Mouse (Mus musculus): ENCODE data around the gene Parp6. TPM values are rescaled to one million over a fixed set of nuclear protein-coding genes. Genes with fewer than 3 reads are reported as not detected.

The Parp6 gene
- total and polyA plus RNA-seq, 3 experiments: 4.4 to 5.7 (median 4.6) TPM

DNA sequence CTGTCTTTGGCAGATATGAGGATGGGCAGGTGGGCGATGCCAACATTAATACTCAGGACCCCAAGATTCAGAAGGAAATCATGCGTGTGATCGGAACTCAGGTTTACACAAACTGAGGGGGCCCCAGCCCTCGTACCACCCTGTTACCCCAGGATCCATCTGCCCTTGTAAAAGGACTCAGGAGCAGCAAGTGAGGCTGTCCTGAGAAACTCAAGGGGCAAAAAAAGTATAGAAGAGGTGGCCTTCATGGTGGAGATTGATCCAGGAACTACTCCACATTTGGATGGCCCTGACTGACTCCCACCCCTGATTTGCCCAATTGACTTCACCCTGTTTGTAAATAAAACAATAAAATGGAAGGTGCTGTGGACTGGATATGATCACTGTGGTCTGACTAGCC is 32.8 kb downstream of the Parp6 start:
- Histone ChIP-seq H3K9ac (ENCODE audit: insufficient read depth, low read depth) (no peak overlapping the region), H3K27me3 (replicated peaks) (no peaks in the 10 kb centered on the region), H3K79me2 (replicated peaks; ENCODE audit: control insufficient read depth, extremely low read depth, insufficient read depth, poor library complexity, severe bottlenecking) (no peaks in the 10 kb centered on the region), H3K36me3 (replicated peaks in 1 of 2; ENCODE audit: control insufficient read depth in 1 of 2, insufficient read depth in 1 of 2, low read length in 1 of 2) (peaks cover 9 to 28% of the 10 kb centered on the region in 2 experiments), H3K9me3 (replicated peaks; ENCODE audit: low read length) (no peaks in the 10 kb centered on the region), H3K4me1 (ENCODE audit: control insufficient read depth in 1 of 2, insufficient read depth in 2 of 2) (peaks cover 0 to 15% of the 10 kb centered on the region in 2 experiments; a peak in 2 of 4 replicates), H3K4me2 (ENCODE audit: insufficient read depth, low read depth, poor library complexity, severe bottlenecking) (no peak overlapping the region), H3K27ac (ENCODE audit: insufficient read depth, low read depth) (no peak overlapping the region), H3K4me3 (replicated peaks in 1 of 3; ENCODE audit: low read depth in 2 of 3, low read length in 2 of 3, poor library complexity in 1 of 3) (no peak overlapping the region)
- in situ Hi-C loops (cut with MboI; ENCODE audit: low pct_ligation_motif_present, low pct_unique_long_range_greater_than_20kb, low sequenced_read_pairs): no loop called here
- dilution Hi-C loops (cut with MboI; ENCODE audit: extremely low pct_ligation_motif_present, extremely low pct_unique_long_range_greater_than_20kb, low sequenced_read_pairs): no loop called here
- no peak for TF ChIP-seq ZC3H11A (IDR thresholded peaks at IDR 0.05; ENCODE audit: low read depth, low read length)
- no peak for TF ChIP-seq BHLHE40 (IDR thresholded peaks at IDR 0.05; ENCODE audit: low read depth, low read length)
- no peak for TF ChIP-seq ZNF384 (IDR thresholded peaks at IDR 0.05; ENCODE audit: low read depth, low read length)
- TF ChIP-seq NELFE (IDR thresholded peaks at IDR 0.05; ENCODE audit: low read depth, low read length): no peak
- no peak for TF ChIP-seq TCF12 (IDR thresholded peaks at IDR 0.05; ENCODE audit: low read depth, low read length)
- DNase-seq (ENCODE audit: extremely low read depth): no peak

DNA sequence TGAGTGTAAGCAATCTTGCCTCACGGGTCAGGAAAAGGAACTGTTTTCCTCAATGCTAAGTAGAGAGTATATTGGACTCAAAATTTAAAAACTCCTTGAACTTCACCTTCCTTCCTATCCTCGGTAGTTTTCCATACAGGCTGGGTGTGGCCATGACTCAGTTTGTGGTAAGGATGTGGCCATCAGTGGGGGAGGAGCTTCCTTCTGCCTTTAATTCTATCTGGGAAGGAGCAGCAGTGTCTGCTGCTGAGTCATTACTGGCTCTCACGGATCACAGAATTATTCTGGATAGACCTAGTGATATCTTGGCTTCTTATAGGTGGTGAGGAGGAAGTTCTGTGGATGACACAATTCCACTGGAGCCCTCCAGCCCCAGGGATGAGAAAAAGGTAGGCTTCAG is 36.3 kb downstream of the Parp6 start:
- H3K4me3 ChIP-seq (replicated peaks in 1 of 3; ENCODE audit: low read depth in 2 of 3, low read length in 2 of 3, poor library complexity in 1 of 3): no peak overlapping the region
- no peaks in the 10 kb centered on the region for H3K27me3 ChIP-seq (replicated peaks)
- H3K4me1 ChIP-seq (ENCODE audit: control insufficient read depth in 1 of 2, insufficient read depth in 2 of 2): peaks cover 0 to 19% of the 10 kb centered on the region in 2 experiments; a peak in 2 of 4 replicates
- in situ Hi-C loops (cut with MboI; ENCODE audit: low pct_ligation_motif_present, low pct_unique_long_range_greater_than_20kb, low sequenced_read_pairs) (no loop called here), dilution Hi-C loops (cut with MboI; ENCODE audit: extremely low pct_ligation_motif_present, extremely low pct_unique_long_range_greater_than_20kb, low sequenced_read_pairs) (no loop called here)
- TF ChIP-seq MAFK (IDR thresholded peaks at IDR 0.05; ENCODE audit: insufficient replicate concordance, low read length) (no peak), NRF1 (IDR thresholded peaks at IDR 0.05; ENCODE audit: low read depth, low read length) (no peak), ZKSCAN1 (IDR thresholded peaks at IDR 0.05; ENCODE audit: borderline replicate concordance, low read depth, low read length) (no peak), HCFC1 (IDR thresholded peaks at IDR 0.05; ENCODE audit: low read depth, low read length) (no peak), RCOR1 (conservative IDR thresholded peaks at IDR 0.05; ENCODE audit: low read depth, low read length) (no peak), IRF4 (IDR thresholded peaks at IDR 0.05; ENCODE audit: low read depth, low read length) (no peak), KAT2A (IDR thresholded peaks at IDR 0.05; ENCODE audit: insufficient replicate concordance, low read length) (no peak), MEF2A (IDR thresholded peaks at IDR 0.05; ENCODE audit: borderline replicate concordance, low read depth, low read length) (no peak), JUN (IDR thresholded peaks at IDR 0.05; ENCODE audit: insufficient read depth, low read depth, low read length) (no peak)
- H3K36me3 ChIP-seq (replicated peaks in 1 of 2; ENCODE audit: control insufficient read depth in 1 of 2, insufficient read depth in 1 of 2, low read length in 1 of 2): peaks cover 9 to 22% of the 10 kb centered on the region in 2 experiments
- DNase-seq (ENCODE audit: extremely low read depth): no peak
- no peaks in the 10 kb centered on the region for H3K9me3 ChIP-seq (replicated peaks; ENCODE audit: low read length)
- no peak overlapping the region for H3K4me2 ChIP-seq (ENCODE audit: insufficient read depth, low read depth, poor library complexity, severe bottlenecking)
- H3K79me2 ChIP-seq (replicated peaks; ENCODE audit: control insufficient read depth, extremely low read depth, insufficient read depth, poor library complexity, severe bottlenecking): peaks cover 18% of the 10 kb centered on the region
- H3K27ac ChIP-seq (ENCODE audit: insufficient read depth, low read depth): no peak overlapping the region
- no peak overlapping the region for H3K9ac ChIP-seq (ENCODE audit: insufficient read depth, low read depth)

Data from CH12.LX (cell line).